ENCODE assay signal across 8 mouse cellular contexts in the genomic region with DNA sequence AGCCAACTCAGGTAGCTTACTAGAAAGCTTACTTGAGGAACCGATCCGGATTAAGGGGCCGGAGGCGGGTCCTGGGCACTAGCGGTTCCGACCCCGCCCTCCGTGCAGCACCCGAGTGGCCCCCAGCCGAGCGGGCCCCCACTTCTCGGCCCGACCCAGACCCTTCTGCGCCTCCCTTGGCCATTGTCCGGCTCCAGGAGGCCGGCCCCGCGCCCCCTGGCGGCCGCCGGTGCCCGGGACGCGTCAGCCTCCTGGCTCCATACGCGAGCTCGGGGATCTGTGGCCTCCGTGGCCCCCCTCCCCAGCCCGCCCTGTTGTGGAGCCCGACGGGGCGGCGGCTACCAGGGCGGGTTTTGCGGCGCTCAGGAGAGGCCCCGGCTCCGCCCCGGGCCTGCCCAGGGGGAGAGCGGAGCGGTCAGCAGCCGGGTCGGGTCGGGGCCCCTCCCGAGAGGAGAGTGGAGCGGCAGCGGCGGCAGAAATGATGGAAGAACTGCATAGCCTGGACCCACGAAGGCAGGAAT.
DNase-seq lines count a peak whose midpoint lies in the region; ATAC-seq and TF ChIP-seq lines count a peak whose summit lies in the region.
"Not testable (repeated sequence)": the region's sequence is repeated elsewhere in the genome, so short reads cannot be mapped to it uniquely, and the experiment has no call there.

No protein-coding gene starts in this region.

- peak overlapping the region; percentile 30; the same call in 1 of the 2 replicates for H3K4me2 ChIP-seq in liver, embryonic 16.5 days (ENCODE audit: low read depth, low read length)
- peak overlapping the region; percentile 24 for H3K4me2 ChIP-seq in neural tube, embryonic 11.5 days (ENCODE audit: low read depth)
- H3K4me2 ChIP-seq in stomach, postnatal 0 days (replicated peaks; ENCODE audit: low read depth) = 0 out of 2 replicates have a peak overlapping the region, but pooled peaks have one; percentile 29

- not testable (repeated sequence) for H3K27me3 ChIP-seq in hindbrain, embryonic 10.5 days (ENCODE audit: insufficient read depth, poor library complexity, severe bottlenecking); liver, embryonic 16.5 days (ENCODE audit: control insufficient read depth, insufficient read depth, low read depth, low read length); neural tube, embryonic 11.5 days (ENCODE audit: control insufficient read depth, insufficient read depth, low read length); stomach, postnatal 0 days (ENCODE audit: control insufficient read depth, insufficient read depth, low read length)

- not testable (repeated sequence) for H3K9ac ChIP-seq in liver, embryonic 16.5 days (ENCODE audit: low read depth, low read length); neural tube, embryonic 11.5 days (ENCODE audit: low read length); stomach, postnatal 0 days (ENCODE audit: low read length)

- H3K4me3 ChIP-seq in hindbrain, embryonic 10.5 days = peak overlapping the region; percentile 42
- peak overlapping the region; percentile 19; the same call in 1 of the 2 replicates for H3K4me3 ChIP-seq in liver, embryonic 16.5 days (ENCODE audit: low read depth, low read length)
- H3K4me3 ChIP-seq in neural tube, embryonic 11.5 days (ENCODE audit: low read depth, low read length) = peak overlapping the region; percentile 18
- 0 out of 2 replicates have a peak overlapping the region, but pooled peaks have one; percentile 6 for H3K4me3 ChIP-seq in stomach, postnatal 0 days (ENCODE audit: low read depth, low read length)

- peak; percentile 51 for TF ChIP-seq CTCF in stomach, postnatal 0 days (IDR thresholded peaks at IDR 0.05; ENCODE audit: low read depth)

- not testable (repeated sequence) for H3K9me3 ChIP-seq in hindbrain, embryonic 10.5 days; liver, embryonic 16.5 days (replicated peaks; ENCODE audit: control insufficient read depth, low read length); neural tube, embryonic 11.5 days (ENCODE audit: control insufficient read depth, low read length); stomach, postnatal 0 days (ENCODE audit: control insufficient read depth, low read length)

- peak; percentile 87 for ATAC-seq in liver, embryonic 16.5 days (ENCODE audit: low read depth)
- ATAC-seq in neural tube, embryonic 11.5 days (ENCODE audit: insufficient read depth, low FRiP score, low TSS enrichment) = peak; percentile 93
- peak; percentile 86 for ATAC-seq in stomach, postnatal 0 days (ENCODE audit: low FRiP score, low TSS enrichment)

- WGBS in hindbrain, embryonic 10.5 days = 3% methylated on average over 49 of the region's 49 CpGs
- WGBS in liver, embryonic 16.5 days (ENCODE audit: insufficient replicate concordance) = 2% methylated on average over 32 of the region's 49 CpGs
- under 1% methylated on average over 38 of the region's 49 CpGs for WGBS in neural tube, embryonic 11.5 days
- WGBS in stomach, postnatal 0 days = 1% methylated on average over 43 of the region's 49 CpGs

- peak; percentile 1 for DNase-seq in 3T3-L1 (ENCODE audit: low read depth, low spot score)
- DNase-seq in cerebellum, postnatal 14 days = peak; percentile 28 to 33
- peak; percentile 26 for DNase-seq in gastrocnemius, postnatal 10 days
- DNase-seq in hindbrain, embryonic 10.5 days (ENCODE audit: low spot score) = peak; percentile 24
- DNase-seq in layer of hippocampus, adult 11-12 months (ENCODE audit: low spot score) = peak; percentile 2
- peak; percentile 61 for DNase-seq in neural tube, embryonic 11.5 days (ENCODE audit: low spot score)
- not testable (repeated sequence) for DNase-seq in stomach, postnatal 0 days (ENCODE audit: low spot score)

- H3K36me3 ChIP-seq in hindbrain, embryonic 10.5 days; liver, embryonic 16.5 days (ENCODE audit: control insufficient read depth, insufficient read depth); neural tube, embryonic 11.5 days (ENCODE audit: control insufficient read depth, insufficient read depth, low read length); stomach, postnatal 0 days (ENCODE audit: control insufficient read depth, insufficient read depth, low read length): not testable (repeated sequence)

- H3K27ac ChIP-seq in hindbrain, embryonic 10.5 days; liver, embryonic 16.5 days (ENCODE audit: low read length); neural tube, embryonic 11.5 days (ENCODE audit: low read depth, low read length); stomach, postnatal 0 days (replicated peaks): not testable (repeated sequence)

- TF ChIP-seq EP300 in stomach, postnatal 0 days (optimal IDR thresholded peaks at IDR 0.05) = not testable (repeated sequence)

- H3K4me1 ChIP-seq in hindbrain, embryonic 10.5 days (replicated peaks); liver, embryonic 16.5 days (ENCODE audit: control insufficient read depth, low read depth, low read length); neural tube, embryonic 11.5 days (ENCODE audit: control insufficient read depth, insufficient read depth, low read length); stomach, postnatal 0 days (replicated peaks; ENCODE audit: control insufficient read depth, insufficient read depth): not testable (repeated sequence)
